Mouse (Mus musculus) gastrocnemius, postnatal 36 days (tissue): ENCODE results near the gene Plekhn1. TPM values are rescaled to one million over a fixed set of nuclear protein-coding genes. Genes with fewer than 3 reads are reported as not detected.
A peak's percentile ranks its signal among the peaks of the same experiment; 100 is the strongest.

Experiments
- DNase-seq, 2 experiments: peaks; one replicate each; pipeline ENCODE4 v3.0.0; 2022
- intact Hi-C: fragments of 180-260 bp; cut with DNase I; formaldehyde crosslinking; loops from one replicate; pipeline ENCODE4 v1.15.1; 2025
- long read RNA-seq, 2 experiments: library from polyadenylated mRNA; stranded (forward); transcript quantifications; one replicate each; pipeline ENCODE4 v2.0.0; 2021
- total RNA-seq, 2 experiments: library from RNA; stranded (reverse); gene quantifications; 2 replicates each; pipeline ENCODE4 v1.2.3; 2021

Gene Plekhn1
- 1 to 10 TPM; 5.0 to 5.9 TPM for total RNA-seq
- long read RNA-seq, experiment 1, transcript Plekhn1-201 (12 exons, 3,014 nt), result major isoform, 5 of 7 reads
- long read RNA-seq, experiment 1, partial matches to known transcripts, result 2 of 7 reads
- long read RNA-seq, experiment 1, other reads (novel, unspliced or antisense), result 0 of 7 reads
- long read RNA-seq, experiment 2, transcript Plekhn1-201 (12 exons, 3,014 nt), result major isoform, 7 of 11 reads
- long read RNA-seq, experiment 2, partial matches to known transcripts, result 2 of 11 reads
- long read RNA-seq, experiment 2, other reads (novel, unspliced or antisense), result 2 of 11 reads

- peak; percentile 59 to 60 for DNase-seq
- intact Hi-C loops, result loop anchor here (2.0 kb wide), 1 partner anchor 32 kb away; the partner anchor contains the start of gene AW011738
Measured at GRCm38 (mm10) chr4:156234701-156235213, at the start of gene Plekhn1. Plekhn1 (minus strand) TSS chr4:156234857.

DNA sequence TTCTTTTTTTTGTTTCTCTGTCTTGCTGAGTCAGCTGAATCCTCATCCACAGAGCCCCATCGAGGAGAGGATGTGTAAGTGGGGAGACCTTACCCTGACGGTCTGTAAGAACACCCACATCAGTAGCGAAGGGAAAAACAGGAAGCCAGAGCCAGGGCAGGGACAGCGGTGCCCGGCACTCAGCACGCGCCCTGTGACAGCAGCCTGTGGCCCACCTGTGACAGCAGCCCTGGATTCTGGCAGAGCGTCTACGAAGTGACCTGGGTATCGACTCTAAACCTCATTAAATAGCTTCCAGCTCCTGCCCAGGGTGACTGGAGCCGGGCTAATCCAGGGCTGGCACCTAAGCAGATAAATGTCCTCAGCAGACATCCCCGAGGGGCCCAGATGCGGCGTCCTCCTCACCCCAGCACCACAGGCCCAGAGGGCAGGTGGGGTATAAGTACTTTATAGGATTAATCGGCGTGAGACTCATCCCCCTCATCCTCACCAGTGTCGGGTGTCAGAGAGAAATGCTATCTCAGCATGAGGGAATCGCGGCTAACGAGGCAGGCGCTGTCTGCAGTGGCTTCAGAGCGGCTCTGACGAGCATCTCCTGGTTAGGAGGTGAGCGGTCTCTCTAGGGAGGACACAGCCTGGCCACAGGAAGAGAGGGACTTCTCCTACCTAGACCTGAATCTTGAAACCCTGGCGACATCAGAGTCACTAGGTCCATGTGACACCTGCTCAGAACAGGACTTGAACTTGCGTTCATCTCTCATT is 20.6 kb upstream of the Plekhn1 start, which contains the start of gene Samd11:
Gene Samd11 (minus strand): TSS at position 580 of the 762 bp plus-strand sequence.
- no peak for DNase-seq
- intact Hi-C loops, result no loop called here

- DNase-seq, result no peak
- intact Hi-C loops, result no loop called here
Measured at GRCm38 (mm10) chr4:156254361-156255077, 19.9 kb upstream of the Plekhn1 start.

DNA sequence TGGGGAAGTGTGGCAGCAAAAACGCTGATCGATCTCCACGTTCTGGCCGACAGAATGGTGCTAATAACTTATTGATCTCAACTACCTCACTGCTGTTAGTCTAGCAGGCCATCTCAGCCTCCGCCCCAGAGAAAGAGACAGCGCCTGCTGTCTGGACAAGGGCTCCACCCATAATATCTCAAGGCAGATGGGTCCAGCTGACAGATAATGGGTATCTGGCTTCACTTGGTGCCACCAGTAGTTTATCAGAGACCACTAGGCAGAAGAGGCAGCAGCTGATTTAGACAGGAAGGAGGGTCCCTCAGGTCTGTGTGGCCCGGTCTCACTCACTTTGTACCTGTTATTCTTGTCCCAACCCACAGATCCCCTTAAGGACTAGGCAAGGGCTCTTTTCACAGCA is 18.4 kb upstream of the Plekhn1 start:
- intact Hi-C loops, result no loop called here
- no peak for DNase-seq

GRCm38 (mm10) chr4:156252619-156253018 is 18.0 kb upstream of the Plekhn1 start:
- DNase-seq, result no peak
- intact Hi-C loops, result no loop called here

- DNase-seq, result no peak
- intact Hi-C loops, result no loop called here
Measured at GRCm38 (mm10) chr4:156252140-156252539, 17.5 kb upstream of the Plekhn1 start.

GRCm38 (mm10) chr4:156251081-156251480 is 16.4 kb upstream of the Plekhn1 start:
- no peak for DNase-seq
- intact Hi-C loops, result no loop called here

- intact Hi-C loops, result no loop called here
- DNase-seq, result no peak
Measured at GRCm38 (mm10) chr4:156249567-156249966, 14.9 kb upstream of the Plekhn1 start.

GRCm38 (mm10) chr4:156236651-156237447 is 2.2 kb upstream of the Plekhn1 start:
- intact Hi-C loops, result no loop called here
- no peak for DNase-seq

DNA sequence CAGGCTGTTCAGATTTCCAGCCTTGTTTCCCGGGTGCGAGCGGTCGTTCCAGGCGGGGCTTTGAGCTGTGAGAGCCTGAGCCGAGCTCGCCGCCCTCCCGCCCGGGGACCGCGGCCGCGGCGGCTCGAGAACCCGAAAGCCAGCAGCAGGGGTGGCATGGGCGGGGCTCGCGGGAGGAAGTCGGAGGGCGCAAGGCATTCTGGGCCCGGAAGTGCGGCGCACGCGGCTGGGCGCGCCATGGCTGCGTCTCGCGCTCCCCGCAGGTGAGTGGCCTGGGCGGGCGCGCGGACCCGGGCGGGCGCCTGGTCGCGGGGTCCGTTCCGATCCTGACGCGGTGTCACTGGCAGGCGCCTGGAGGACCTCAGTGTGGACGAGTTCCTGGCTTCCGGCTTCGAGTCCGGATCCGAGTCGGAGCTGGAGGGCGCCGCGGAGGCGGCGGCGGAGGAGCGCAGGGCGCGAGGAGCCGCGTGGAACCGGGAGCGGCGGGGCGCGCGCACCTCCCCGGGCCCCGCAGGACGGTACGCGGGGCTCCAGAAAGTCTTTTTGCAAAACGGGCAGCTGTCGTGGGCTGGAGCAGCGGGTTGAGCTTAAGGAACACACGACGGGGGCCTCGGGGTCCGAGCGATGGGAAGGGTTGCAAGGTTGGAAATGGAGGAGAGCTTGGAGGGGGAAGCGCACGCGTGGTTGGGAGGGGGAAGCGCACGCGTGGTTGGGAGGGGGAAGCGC is 1.3 kb upstream of the Plekhn1 start, which contains the start of gene Noc2l:
Gene Noc2l (plus strand): TSS at position 203 of the 726 bp plus-strand sequence.
- intact Hi-C loops, result loop anchor here (2.0 kb wide), 1 partner anchor 33 kb away; the partner anchor contains the start of gene AW011738
- peak; percentile 78 to 88 for DNase-seq

- intact Hi-C loops, result loop anchor here (2.0 kb wide), 1 partner anchor 33 kb away; the partner anchor contains the start of gene AW011738
- DNase-seq, result no peak
Measured at GRCm38 (mm10) chr4:156235360-156235770, 708 bp upstream of the Plekhn1 start.

- intact Hi-C loops, result loop anchor here (2.0 kb wide), 1 partner anchor 31 kb away; the partner anchor contains the start of gene AW011738
- DNase-seq, result no peak
Measured at GRCm38 (mm10) chr4:156234021-156234501, 596 bp downstream of the Plekhn1 start.

DNA sequence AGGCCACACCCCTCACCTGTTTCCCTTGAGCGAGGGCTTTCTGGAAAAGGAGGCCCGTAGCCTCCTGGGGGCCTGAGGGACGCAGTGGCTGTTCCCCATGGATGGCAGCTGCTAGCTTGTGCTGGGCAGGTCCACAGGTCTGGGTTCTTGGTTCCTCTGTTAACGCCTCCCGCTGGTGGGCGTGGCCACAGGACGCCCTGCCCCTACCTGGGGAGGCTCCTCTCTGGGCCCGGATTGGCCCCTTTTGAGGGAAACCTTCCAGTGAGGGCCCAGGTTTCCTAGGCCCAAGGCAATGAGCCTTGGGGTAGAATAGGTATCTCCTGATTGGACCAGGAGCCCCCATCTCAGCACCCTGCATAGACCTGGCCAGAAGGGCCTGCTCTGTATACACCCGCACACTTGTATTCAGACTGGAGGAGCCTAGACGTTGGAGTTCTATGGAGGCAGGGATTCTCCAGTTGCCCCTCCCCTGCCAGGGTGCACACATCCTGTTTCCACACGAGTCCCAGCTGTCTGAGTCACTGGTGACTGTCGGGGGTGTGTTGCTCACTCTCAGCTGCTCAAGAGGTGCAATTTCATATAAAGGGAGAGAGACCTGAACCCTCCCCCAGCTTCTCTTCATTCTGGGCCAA is 6.1 kb downstream of the Plekhn1 start:
- DNase-seq, result no peak
- intact Hi-C loops, result no loop called here

GRCm38 (mm10) chr4:156227752-156228392 is 6.8 kb downstream of the Plekhn1 start:
- intact Hi-C loops, result no loop called here
- no peak for DNase-seq

GRCm38 (mm10) chr4:156224276-156224675 is 10.4 kb downstream of the Plekhn1 start:
- intact Hi-C loops, result no loop called here

DNA sequence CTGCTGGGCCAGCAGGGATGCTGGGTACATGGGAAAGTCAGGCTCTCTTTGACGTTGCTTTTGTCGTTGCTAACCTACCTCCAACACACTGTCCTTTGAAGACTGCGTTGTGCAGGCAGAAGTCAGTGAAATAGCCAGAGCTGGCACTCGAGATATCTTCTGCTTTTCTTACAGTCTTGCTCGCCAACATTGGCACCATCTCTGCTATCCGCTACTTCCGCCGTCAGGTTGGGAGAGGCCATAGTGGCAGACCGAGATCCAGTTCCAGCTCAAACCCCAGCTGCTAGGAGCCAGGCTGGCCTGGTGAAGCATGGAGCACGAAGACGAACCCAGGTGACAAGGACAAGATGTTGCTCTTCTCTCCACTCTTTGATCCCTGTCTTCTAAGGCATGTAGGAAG is 14.7 kb downstream of the Plekhn1 start:
- intact Hi-C loops, result no loop called here
- no peak for DNase-seq

More at GRCm38 (mm10) chr4:156224276-156224675, 10.4 kb downstream of the Plekhn1 start:
- DNase-seq, result no peak

GRCm38 (mm10) chr4:156217838-156218237 is 16.8 kb downstream of the Plekhn1 start:
- intact Hi-C loops, result no loop called here
- DNase-seq, result no peak
